Mouse (Mus musculus) olfactory bulb, adult 2 months (tissue): ENCODE measurements around the gene Pik3r1.

Source experiments
- CTCF ChIP-seq: fragments of 200-500 bp; IDR thresholded peaks from 2 replicates; pipeline ENCODE4 v1.5.1; 2012; ENCODE audit warnings: low read depth, mild to moderate bottlenecking, low read length, moderate library complexity; ENCODE audit not compliant: insufficient read depth
- POLR2A ChIP-seq: fragments of 200-500 bp; IDR thresholded peaks from 2 replicates; pipeline ENCODE4 v1.6.1; 2012; ENCODE audit warnings: mild to moderate bottlenecking, low read depth, low read length, moderate library complexity; ENCODE audit not compliant: insufficient read depth

GRCm38 (mm10) chr13:101759281-101759871 is 8.6 kb downstream of the Pik3r1 start:
- no peak for TF ChIP-seq CTCF
- no peak for TF ChIP-seq POLR2A
